Mouse (Mus musculus): ENCODE results near the gene Lhpp. TPM values are rescaled to one million over a fixed set of nuclear protein-coding genes. Genes with fewer than 3 reads are reported as not detected.

Gene Lhpp
- polyA plus RNA-seq, 1 experiment from 2014 or later: 26.4 TPM

DNA sequence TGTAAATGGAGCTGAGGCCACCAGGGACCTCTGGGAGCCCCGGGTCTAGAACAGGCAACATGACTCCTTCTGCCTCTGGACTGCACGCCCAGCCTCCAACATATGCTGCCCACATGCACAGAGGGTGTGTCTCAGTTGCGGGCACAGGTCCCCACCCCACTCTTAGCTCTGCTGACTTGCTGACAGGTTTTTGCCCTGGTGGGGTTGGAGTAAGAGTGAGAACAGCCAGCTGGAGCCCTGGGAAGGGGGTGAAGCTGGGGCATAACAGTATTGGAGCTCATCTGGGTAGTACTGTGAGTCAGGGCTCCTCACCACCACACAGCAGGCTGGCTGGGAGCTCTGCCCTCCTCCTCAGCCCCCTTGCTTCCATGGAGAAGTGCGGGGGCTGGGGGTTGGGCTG, 89.7 kb downstream of the Lhpp start:
- 68% methylated on average over 4 of the region's 4 CpGs for WGBS
- DNase-seq (ENCODE audit: low spot score): no peak
- H3K27me3 ChIP-seq (ENCODE audit: control insufficient read depth, insufficient read depth, low read length): no peaks in the 10 kb centered on the region

DNA sequence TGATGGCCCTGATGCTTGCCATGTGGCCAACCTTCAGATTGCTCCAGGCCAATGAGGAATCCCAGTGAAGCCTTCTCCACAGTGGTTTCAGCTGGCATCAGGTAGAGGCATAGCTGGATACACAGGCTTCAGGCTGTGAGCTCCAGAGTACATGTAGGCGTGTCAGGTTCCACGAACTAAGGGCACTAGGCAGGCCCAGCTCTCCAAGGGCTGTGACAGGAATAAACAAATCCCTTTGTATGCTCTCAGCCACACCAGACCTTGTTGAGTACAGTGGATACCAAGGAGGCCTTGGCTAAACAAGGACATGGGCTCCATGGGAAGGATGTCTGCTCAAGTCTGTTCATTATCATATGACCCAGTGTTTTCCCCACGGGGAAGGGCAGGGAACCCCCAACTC, 91.0 kb downstream of the Lhpp start:
- ATAC-seq (ENCODE audit: insufficient read depth, low FRiP score, low TSS enrichment) (no peak), DNase-seq (ENCODE audit: low spot score) (no peak)
- Histone ChIP-seq H3K4me3 (ENCODE audit: low read depth, low read length) (no peak overlapping the region), H3K27ac (ENCODE audit: low read depth, low read length) (no peak overlapping the region), H3K27me3 (ENCODE audit: control insufficient read depth, insufficient read depth, low read length) (no peaks in the 10 kb centered on the region), H3K36me3 (ENCODE audit: control insufficient read depth, insufficient read depth, low read length) (no peaks in the 10 kb centered on the region), H3K4me2 (ENCODE audit: low read depth) (no peak overlapping the region), H3K9ac (ENCODE audit: low read length) (no peak overlapping the region), H3K4me1 (ENCODE audit: control insufficient read depth, insufficient read depth, low read length) (no peaks in the 10 kb centered on the region), H3K9me3 (ENCODE audit: control insufficient read depth, low read length) (no peaks in the 10 kb centered on the region)
- 86% methylated on average over 3 of the region's 3 CpGs for WGBS

More for the DNA sequence above, 89.7 kb downstream of the Lhpp start:
- Histone ChIP-seq H3K9me3 (ENCODE audit: control insufficient read depth, low read length) (no peaks in the 10 kb centered on the region), H3K27ac (ENCODE audit: low read depth, low read length) (no peak overlapping the region), H3K36me3 (ENCODE audit: control insufficient read depth, insufficient read depth, low read length) (no peaks in the 10 kb centered on the region), H3K4me2 (ENCODE audit: low read depth) (no peak overlapping the region), H3K4me3 (ENCODE audit: low read depth, low read length) (no peak overlapping the region), H3K4me1 (ENCODE audit: control insufficient read depth, insufficient read depth, low read length) (no peaks in the 10 kb centered on the region), H3K9ac (ENCODE audit: low read length) (no peak overlapping the region)
- no peak for ATAC-seq (ENCODE audit: insufficient read depth, low FRiP score, low TSS enrichment)

DNA sequence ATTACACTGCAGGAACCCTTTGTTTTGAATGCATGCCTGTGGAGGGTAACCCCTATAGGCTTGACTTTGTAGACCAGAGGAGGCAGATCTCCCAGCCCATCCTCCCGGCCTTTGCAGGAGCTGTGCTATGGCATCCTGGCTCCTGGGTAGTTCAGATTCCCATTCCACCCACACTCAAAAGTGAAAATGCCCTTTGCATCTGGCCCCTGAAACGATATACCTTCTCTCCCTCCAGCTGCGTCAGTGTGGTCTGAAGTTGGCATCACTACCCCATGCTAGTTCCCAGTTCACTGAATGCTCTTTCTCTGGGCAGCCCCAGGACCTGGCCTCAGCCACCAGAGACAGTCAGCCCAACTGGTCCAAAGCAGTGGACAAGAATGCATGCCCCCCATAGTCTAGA, 91.6 kb downstream of the Lhpp start:
- Histone ChIP-seq H3K9ac (ENCODE audit: low read length) (no peak overlapping the region), H3K27ac (ENCODE audit: low read depth, low read length) (no peak overlapping the region), H3K4me1 (ENCODE audit: control insufficient read depth, insufficient read depth, low read length) (no peaks in the 10 kb centered on the region), H3K9me3 (ENCODE audit: control insufficient read depth, low read length) (no peaks in the 10 kb centered on the region), H3K4me2 (ENCODE audit: low read depth) (no peak overlapping the region), H3K36me3 (ENCODE audit: control insufficient read depth, insufficient read depth, low read length) (no peaks in the 10 kb centered on the region), H3K4me3 (ENCODE audit: low read depth, low read length) (no peak overlapping the region), H3K27me3 (ENCODE audit: control insufficient read depth, insufficient read depth, low read length) (no peaks in the 10 kb centered on the region)
- DNase-seq (ENCODE audit: low spot score): no peak
- WGBS: 81% methylated on average over 3 of the region's 3 CpGs
- ATAC-seq (ENCODE audit: insufficient read depth, low FRiP score, low TSS enrichment): no peak

DNA sequence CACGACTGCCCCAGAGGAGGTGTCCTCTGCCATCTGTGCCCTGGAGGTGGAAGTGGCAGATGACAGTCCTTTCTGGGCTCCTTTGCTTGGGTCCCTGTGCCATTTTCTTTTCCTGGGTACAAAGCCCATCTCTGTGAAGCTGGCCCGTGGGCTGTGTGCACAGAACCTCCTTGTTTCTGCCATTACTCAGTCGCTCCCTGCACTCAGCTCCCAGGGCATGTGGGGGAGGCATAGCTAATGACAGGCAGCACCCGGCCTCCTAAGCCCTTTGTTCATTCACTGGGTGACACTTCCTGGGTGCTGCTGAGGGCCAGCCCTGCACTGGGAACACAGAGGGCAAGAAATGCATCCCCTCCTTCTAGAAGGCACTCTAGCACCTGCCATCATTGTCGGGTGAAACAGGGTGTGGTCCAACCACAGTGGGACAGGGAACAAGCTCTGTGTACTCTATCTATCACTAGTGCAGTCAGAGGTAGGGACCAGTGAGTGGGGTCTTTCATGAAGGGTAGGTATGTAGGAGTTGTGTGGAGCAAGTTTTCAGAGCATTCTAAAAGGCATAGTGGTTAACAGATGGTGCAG, 92.1 kb downstream of the Lhpp start:
- H3K27me3 ChIP-seq (ENCODE audit: control insufficient read depth, insufficient read depth, low read length): no peaks in the 10 kb centered on the region
- ATAC-seq (ENCODE audit: insufficient read depth, low FRiP score, low TSS enrichment): no peak
- no peak overlapping the region for H3K9ac ChIP-seq (ENCODE audit: low read length)
- H3K9me3 ChIP-seq (ENCODE audit: control insufficient read depth, low read length): no peaks in the 10 kb centered on the region
- 84% methylated on average over 5 of the region's 5 CpGs for WGBS
- no peak overlapping the region for H3K4me3 ChIP-seq (ENCODE audit: low read depth, low read length)
- no peak overlapping the region for H3K4me2 ChIP-seq (ENCODE audit: low read depth)
- no peak for DNase-seq (ENCODE audit: low spot score)
- no peaks in the 10 kb centered on the region for H3K36me3 ChIP-seq (ENCODE audit: control insufficient read depth, insufficient read depth, low read length)
- no peak overlapping the region for H3K27ac ChIP-seq (ENCODE audit: low read depth, low read length)
- H3K4me1 ChIP-seq (ENCODE audit: control insufficient read depth, insufficient read depth, low read length): no peaks in the 10 kb centered on the region

DNA sequence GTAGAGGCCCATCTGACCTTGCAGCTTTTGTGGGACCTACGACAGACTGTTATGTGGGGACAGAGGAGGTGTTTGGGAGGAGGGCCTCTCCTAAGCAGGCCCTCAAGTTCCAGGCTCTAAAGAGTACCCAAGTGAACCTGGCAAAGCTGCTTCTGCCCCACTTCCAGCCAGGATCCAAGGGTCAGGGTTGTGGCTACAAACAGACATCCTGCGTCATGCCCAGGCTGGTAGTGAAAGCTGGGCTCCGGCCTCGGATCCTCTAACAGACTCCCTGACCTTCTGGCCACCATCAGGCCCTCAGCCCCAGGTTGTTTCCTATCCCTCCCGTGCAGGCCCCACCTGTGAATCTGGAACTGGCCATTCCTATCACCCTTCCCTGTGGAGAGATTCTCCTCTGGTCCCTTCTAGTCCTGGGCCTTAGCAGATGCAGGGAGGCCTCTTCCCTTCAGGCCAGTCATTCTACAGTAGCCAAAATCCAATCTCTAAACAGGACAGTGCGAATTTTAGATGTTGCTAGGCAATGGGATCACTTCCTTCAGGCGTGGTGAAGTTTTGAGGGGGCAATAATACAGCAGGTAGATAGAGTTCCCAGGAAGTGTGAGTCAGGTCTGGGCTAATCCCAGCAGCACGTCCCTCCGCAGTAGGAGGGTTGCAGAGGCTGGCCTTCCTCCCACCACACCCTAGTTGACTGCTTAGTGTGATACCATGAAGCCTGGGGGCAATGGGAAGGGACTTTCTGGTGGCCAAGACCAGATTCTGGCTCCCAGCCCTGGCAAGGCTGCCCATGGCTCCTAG, 93.3 kb downstream of the Lhpp start:
- H3K27me3 ChIP-seq (ENCODE audit: control insufficient read depth, insufficient read depth, low read length): no peaks in the 10 kb centered on the region
- no peak overlapping the region for H3K27ac ChIP-seq (ENCODE audit: low read depth, low read length)
- DNase-seq (ENCODE audit: low spot score) (no peak), ATAC-seq (ENCODE audit: insufficient read depth, low FRiP score, low TSS enrichment) (no peak)
- H3K4me1 ChIP-seq (ENCODE audit: control insufficient read depth, insufficient read depth, low read length): no peaks in the 10 kb centered on the region
- no peak overlapping the region for H3K4me3 ChIP-seq (ENCODE audit: low read depth, low read length)
- WGBS: 88% methylated on average over 9 of the region's 9 CpGs
- H3K36me3 ChIP-seq (ENCODE audit: control insufficient read depth, insufficient read depth, low read length): no peaks in the 10 kb centered on the region
- H3K9ac ChIP-seq (ENCODE audit: low read length): no peak overlapping the region
- no peak overlapping the region for H3K4me2 ChIP-seq (ENCODE audit: low read depth)
- no peaks in the 10 kb centered on the region for H3K9me3 ChIP-seq (ENCODE audit: control insufficient read depth, low read length)

DNA sequence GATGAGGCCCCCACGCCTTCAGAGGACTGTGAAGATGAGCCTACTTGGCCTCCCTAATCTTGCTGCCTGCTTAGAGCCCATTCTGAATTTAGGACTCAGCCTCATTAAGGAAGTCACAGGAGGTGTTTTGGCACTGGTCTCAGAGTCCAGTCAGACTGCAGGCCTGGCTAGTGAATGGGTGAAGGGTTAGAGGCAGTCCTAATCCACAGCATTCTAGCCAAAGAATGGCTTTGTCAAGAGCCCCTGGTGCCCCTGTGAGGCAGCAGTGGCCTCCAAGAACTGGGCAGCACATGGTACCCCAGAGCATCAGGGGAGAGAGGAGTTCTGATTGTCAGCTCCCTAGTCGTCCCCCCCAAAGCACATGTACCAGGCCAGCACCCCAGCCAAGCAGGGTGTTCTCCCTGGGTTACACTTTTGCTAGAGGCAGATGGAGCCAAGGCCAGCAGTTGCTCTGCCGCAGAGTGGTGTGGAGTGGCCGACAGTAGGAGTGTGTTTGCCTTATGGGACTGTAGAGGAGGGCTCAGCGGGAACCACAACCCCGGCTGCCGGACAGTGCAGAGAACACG, 94.0 kb downstream of the Lhpp start:
- Histone ChIP-seq H3K9me3 (ENCODE audit: control insufficient read depth, low read length) (no peaks in the 10 kb centered on the region), H3K4me2 (ENCODE audit: low read depth) (no peak overlapping the region), H3K9ac (ENCODE audit: low read length) (no peak overlapping the region), H3K36me3 (ENCODE audit: control insufficient read depth, insufficient read depth, low read length) (no peaks in the 10 kb centered on the region), H3K27me3 (ENCODE audit: control insufficient read depth, insufficient read depth, low read length) (no peaks in the 10 kb centered on the region), H3K4me3 (ENCODE audit: low read depth, low read length) (no peak overlapping the region), H3K27ac (ENCODE audit: low read depth, low read length) (no peak overlapping the region), H3K4me1 (ENCODE audit: control insufficient read depth, insufficient read depth, low read length) (no peaks in the 10 kb centered on the region)
- no peak for DNase-seq (ENCODE audit: low spot score)
- 89% methylated on average over 8 of the region's 8 CpGs for WGBS
- no peak for ATAC-seq (ENCODE audit: insufficient read depth, low FRiP score, low TSS enrichment)

DNA sequence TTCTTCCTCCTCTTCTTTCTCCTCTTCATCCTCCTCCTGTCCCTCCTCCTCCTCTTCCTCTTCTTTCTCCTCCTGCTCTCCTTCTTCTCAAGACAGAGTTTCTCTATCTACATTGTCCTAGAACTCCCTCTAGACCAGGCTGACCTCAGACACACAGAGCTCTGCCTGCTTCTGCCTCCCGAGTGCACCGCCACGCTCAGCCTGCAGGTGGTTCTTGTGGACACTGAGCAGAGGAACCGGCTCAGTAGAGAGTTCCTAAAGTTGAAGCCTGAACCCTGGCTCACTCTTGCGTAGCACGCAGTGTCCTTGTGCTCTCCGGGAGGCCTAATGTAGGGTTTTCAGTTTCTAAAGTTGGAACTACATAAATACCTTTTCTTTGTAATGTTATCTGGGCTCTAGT, 94.7 kb downstream of the Lhpp start:
- Histone ChIP-seq H3K9ac (ENCODE audit: low read length) (no peak overlapping the region), H3K4me3 (ENCODE audit: low read depth, low read length) (no peak overlapping the region), H3K9me3 (ENCODE audit: control insufficient read depth, low read length) (no peaks in the 10 kb centered on the region), H3K4me2 (ENCODE audit: low read depth) (no peak overlapping the region), H3K27ac (ENCODE audit: low read depth, low read length) (no peak overlapping the region), H3K4me1 (ENCODE audit: control insufficient read depth, insufficient read depth, low read length) (no peaks in the 10 kb centered on the region), H3K27me3 (ENCODE audit: control insufficient read depth, insufficient read depth, low read length) (no peaks in the 10 kb centered on the region), H3K36me3 (ENCODE audit: control insufficient read depth, insufficient read depth, low read length) (no peaks in the 10 kb centered on the region)
- no peak for DNase-seq (ENCODE audit: low spot score)
- ATAC-seq (ENCODE audit: insufficient read depth, low FRiP score, low TSS enrichment): no peak
- WGBS: 89% methylated on average over 7 of the region's 7 CpGs

DNA sequence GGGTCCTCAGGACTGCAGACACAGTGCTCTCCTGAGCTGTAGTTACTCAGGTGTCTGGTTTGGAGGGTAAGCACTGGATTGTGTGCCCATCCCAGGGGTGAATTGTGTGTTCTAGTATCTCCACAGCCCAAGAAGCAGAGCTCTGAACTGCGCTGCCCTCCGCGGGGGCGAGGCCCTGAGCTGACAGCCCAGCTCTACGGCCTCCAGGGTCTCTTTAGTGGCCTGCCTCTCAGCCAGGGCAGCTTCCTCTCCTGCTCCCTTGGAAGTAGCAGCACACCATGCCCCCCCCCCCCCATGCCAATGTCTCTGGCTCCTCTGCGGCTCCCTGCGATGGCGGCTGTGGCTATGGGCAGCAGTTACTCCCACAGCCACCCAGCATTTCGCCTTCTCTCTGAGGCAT, 101.1 kb downstream of the Lhpp start:
- Histone ChIP-seq H3K4me2 (ENCODE audit: low read depth) (no peak overlapping the region), H3K4me3 (ENCODE audit: low read depth, low read length) (no peak overlapping the region), H3K4me1 (ENCODE audit: control insufficient read depth, insufficient read depth, low read length) (peaks cover 5% of the 10 kb centered on the region; the same call in 1 of the 2 replicates), H3K9me3 (ENCODE audit: control insufficient read depth, low read length) (no peaks in the 10 kb centered on the region), H3K36me3 (ENCODE audit: control insufficient read depth, insufficient read depth, low read length) (no peaks in the 10 kb centered on the region), H3K9ac (ENCODE audit: low read length) (no peak overlapping the region), H3K27me3 (ENCODE audit: control insufficient read depth, insufficient read depth, low read length) (no peaks in the 10 kb centered on the region), H3K27ac (ENCODE audit: low read depth, low read length) (peak overlapping the region; percentile 20; the same call in 1 of the 2 replicates)
- no peak for ATAC-seq (ENCODE audit: insufficient read depth, low FRiP score, low TSS enrichment)
- DNase-seq (ENCODE audit: low spot score): no peak
- WGBS: 79% methylated on average over 9 of the region's 9 CpGs
